Mouse (Mus musculus): ENCODE measurements around the gene Klhdc9.

The Klhdc9 gene

GRCm38 (mm10) chr1:171360656-171361055 lies at the start of gene Klhdc9:
TSS of gene Klhdc9 (minus strand) at chr1:171360798.
- no peak for DNase-seq (ENCODE audit: extremely low read depth, low read depth)

- DNase-seq (ENCODE audit: extremely low read depth, low read depth), result no peak
These were observed 49.6 kb upstream of the Klhdc9 start for GRCm38 (mm10) chr1:171410231-171410630.

GRCm38 (mm10) chr1:171407263-171407662 lies 46.7 kb upstream of the Klhdc9 start:
- no peak for DNase-seq (ENCODE audit: extremely low read depth, low read depth)

GRCm38 (mm10) chr1:171402991-171403390 lies 42.4 kb upstream of the Klhdc9 start:
- DNase-seq (ENCODE audit: extremely low read depth, low read depth), result no peak

- no peak for DNase-seq (ENCODE audit: extremely low read depth, low read depth)
These were observed 41.2 kb upstream of the Klhdc9 start for GRCm38 (mm10) chr1:171401821-171402220.

- DNase-seq (ENCODE audit: extremely low read depth, low read depth), result peak; percentile 90
These were observed 29.5 kb upstream of the Klhdc9 start for GRCm38 (mm10) chr1:171390101-171390500.

- peak; percentile 96 for DNase-seq (ENCODE audit: extremely low read depth, low read depth)
These were observed 27.9 kb upstream of the Klhdc9 start, which contains the start of gene Arhgap30 for GRCm38 (mm10) chr1:171388376-171389102. TSS of gene Arhgap30 (plus strand) at chr1:171388954.

- DNase-seq (ENCODE audit: extremely low read depth, low read depth), result no peak
These were observed 26.5 kb upstream of the Klhdc9 start for GRCm38 (mm10) chr1:171387099-171387498.

GRCm38 (mm10) chr1:171385171-171385570 lies 24.6 kb upstream of the Klhdc9 start:
- DNase-seq (ENCODE audit: extremely low read depth, low read depth), result no peak

GRCm38 (mm10) chr1:171384361-171384760 lies 23.8 kb upstream of the Klhdc9 start:
- no peak for DNase-seq (ENCODE audit: extremely low read depth, low read depth)

GRCm38 (mm10) chr1:171382096-171382620 lies 21.6 kb upstream of the Klhdc9 start:
- DNase-seq (ENCODE audit: extremely low read depth, low read depth), result peak; percentile 37

- DNase-seq (ENCODE audit: extremely low read depth, low read depth), result peak; percentile 60
These were observed 19.5 kb upstream of the Klhdc9 start for GRCm38 (mm10) chr1:171379935-171380599.

- DNase-seq (ENCODE audit: extremely low read depth, low read depth), result no peak
These were observed 17.7 kb upstream of the Klhdc9 start for GRCm38 (mm10) chr1:171378298-171378697.

- DNase-seq (ENCODE audit: extremely low read depth, low read depth), result no peak
These were observed 15.1 kb upstream of the Klhdc9 start for GRCm38 (mm10) chr1:171375646-171376097.

GRCm38 (mm10) chr1:171373946-171374345 lies 13.3 kb upstream of the Klhdc9 start:
- no peak for DNase-seq (ENCODE audit: extremely low read depth, low read depth)

- DNase-seq (ENCODE audit: extremely low read depth, low read depth), result no peak
These were observed 12.3 kb upstream of the Klhdc9 start for GRCm38 (mm10) chr1:171372880-171373279.

GRCm38 (mm10) chr1:171369845-171370556 lies 9.4 kb upstream of the Klhdc9 start, which contains the start of gene Nectin4:
TSS of gene Nectin4 (plus strand) at chr1:171370099.
- DNase-seq (ENCODE audit: extremely low read depth, low read depth), result no peak

- DNase-seq (ENCODE audit: extremely low read depth, low read depth), result no peak
These were observed 5.3 kb upstream of the Klhdc9 start for GRCm38 (mm10) chr1:171365934-171366333.

GRCm38 (mm10) chr1:171361106-171362103 lies 807 bp upstream of the Klhdc9 start:
- DNase-seq (ENCODE audit: extremely low read depth, low read depth), result peak; percentile 50

GRCm38 (mm10) chr1:171360253-171360652 lies 345 bp downstream of the Klhdc9 start:
- DNase-seq (ENCODE audit: extremely low read depth, low read depth), result no peak

Data from MEL-GATA-1-ER (cell line).